Mouse (Mus musculus) MEL-GATA-1-ER (cell line): ENCODE data around the gene Slu7.
A peak's percentile ranks its signal among the peaks of the same experiment; 100 is the strongest.

Source experiments
- DNase-seq: peaks from one replicate; pipeline ENCODE4 v3.0.0-alpha.2; 2012; ENCODE audit warnings: low read depth; ENCODE audit errors: extremely low read depth

The Slu7 gene

GRCm38 (mm10) chr11:43484057-43484456 lies 50.5 kb downstream of the Slu7 start:
- no peak for DNase-seq

- DNase-seq: no peak
These were observed 51.1 kb downstream of the Slu7 start for GRCm38 (mm10) chr11:43484652-43485051.

GRCm38 (mm10) chr11:43485855-43486254 lies 52.3 kb downstream of the Slu7 start:
- DNase-seq: no peak

GRCm38 (mm10) chr11:43492663-43493062 lies 59.1 kb downstream of the Slu7 start:
- peak; percentile 24 for DNase-seq

- DNase-seq: peak; percentile 25
These were observed 60.4 kb downstream of the Slu7 start for GRCm38 (mm10) chr11:43493815-43494409.

- no peak for DNase-seq
These were observed 61.5 kb downstream of the Slu7 start for GRCm38 (mm10) chr11:43495037-43495436.

- peak; percentile 67 for DNase-seq
These were observed 62.0 kb downstream of the Slu7 start for GRCm38 (mm10) chr11:43495532-43495931.
